Mouse (Mus musculus) cerebellum, postnatal 25 days (tissue): Measurements from ENCODE around the gene Tspo2.
A peak's percentile ranks its signal among the peaks of the same experiment; 100 is the strongest.

Experiments
- DNase-seq, 2 experiments: peaks; one replicate each; pipeline ENCODE4 v3.0.0; 2021; ENCODE audit warnings: mixed read lengths in 2 of 2

Gene Tspo2

DNA sequence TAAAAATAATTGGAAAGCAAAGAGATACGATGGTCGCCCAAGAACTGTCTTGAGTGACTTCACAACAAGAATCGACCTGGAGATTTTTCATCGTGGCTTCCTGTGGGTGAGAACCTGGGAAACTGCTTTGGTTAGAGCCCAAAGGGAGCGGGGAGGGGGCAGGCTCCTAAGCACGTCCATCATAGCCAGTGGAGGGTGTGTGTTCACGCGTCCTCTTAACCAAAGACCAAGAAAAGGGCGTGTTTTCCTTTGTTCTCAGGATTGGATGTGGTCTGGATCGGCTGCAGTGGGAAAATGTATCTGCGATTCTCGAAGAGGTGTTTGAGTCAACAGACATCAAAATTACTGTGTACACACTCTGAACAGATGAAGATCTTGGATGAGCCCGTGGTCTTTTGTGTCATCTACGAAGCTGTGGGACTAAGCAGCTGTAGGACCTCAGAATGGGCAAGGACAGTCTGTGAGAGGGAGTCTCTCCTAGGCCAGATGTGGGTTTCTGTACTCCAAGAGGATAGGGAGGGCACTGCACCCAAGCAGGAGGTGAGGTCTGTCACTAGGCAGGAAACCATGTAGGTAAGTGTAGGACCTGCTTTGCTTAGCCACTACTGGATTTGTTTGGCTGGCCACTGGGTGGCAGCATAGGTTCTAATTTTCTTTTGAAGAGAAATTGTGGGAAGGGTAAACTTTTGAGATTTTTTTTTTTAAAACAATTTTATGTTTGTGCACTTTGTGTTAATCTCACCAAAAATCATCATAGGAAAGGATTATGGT is 34.7 kb downstream of the Tspo2 start:
- DNase-seq, result peak; percentile 70 to 80

DNA sequence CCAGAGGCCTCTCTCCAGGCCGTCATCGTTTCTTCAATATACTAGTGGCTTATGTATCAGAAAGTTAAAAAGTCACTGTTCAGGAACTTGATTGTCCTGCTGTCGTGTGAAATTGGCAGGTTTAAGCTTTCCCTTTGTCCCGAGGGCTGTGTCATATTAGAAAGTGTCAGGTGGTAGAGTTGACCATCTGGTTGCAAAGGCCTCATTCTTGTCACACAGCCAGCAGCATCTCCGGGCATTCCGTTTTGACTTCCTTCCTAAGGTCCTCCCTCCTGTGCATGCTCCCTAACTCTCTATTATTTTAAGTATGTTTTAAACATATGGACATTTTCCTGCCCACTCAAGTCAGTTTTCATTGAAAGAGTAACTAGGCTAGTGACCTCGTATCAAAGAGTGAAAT is 35.3 kb downstream of the Tspo2 start:
- peak; percentile 71 to 83 for DNase-seq

DNA sequence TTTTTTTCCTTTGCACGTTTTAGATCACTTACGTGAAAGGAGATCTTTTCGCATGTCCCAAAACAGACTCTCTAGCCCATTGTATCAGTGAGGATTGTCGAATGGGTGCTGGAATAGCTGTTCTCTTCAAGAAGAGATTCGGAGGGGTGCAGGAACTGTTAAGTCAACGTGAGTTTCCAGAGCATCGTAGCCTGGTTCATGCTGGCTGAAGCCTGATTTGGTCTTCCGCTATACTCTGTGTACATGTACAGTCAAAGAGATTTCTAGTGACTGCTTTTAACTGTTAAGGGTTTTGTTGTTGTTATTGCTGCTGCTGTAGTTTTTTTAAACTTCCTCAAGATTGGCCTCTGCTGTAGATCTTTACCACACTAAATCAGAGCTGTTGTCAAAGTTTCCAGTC is 40.1 kb downstream of the Tspo2 start:
- no peak for DNase-seq

DNA sequence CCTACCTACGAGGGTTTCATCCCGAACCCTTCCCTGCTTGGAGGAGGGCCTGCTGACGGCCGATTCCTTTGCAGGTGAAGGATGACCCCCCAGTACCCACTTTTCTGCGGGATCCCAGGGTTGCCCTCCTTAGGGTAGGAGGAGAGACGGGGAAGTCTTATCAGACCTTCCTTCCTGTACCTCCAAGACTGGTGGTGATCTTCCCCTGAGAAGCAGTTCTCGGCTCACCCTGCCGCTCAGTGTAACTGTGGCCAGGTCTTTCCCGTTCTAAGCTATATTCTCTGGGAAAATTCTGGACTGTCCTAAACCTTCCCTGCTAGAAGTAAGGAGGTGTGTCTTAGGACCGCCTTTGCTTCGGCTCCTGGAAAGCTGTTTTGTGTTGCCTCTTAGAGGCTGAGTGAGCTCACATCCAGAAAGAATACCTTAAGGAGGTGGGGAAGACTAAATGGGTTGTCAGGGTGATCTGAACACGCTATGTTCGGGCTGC is 41.0 kb downstream of the Tspo2 start:
- no peak for DNase-seq

DNA sequence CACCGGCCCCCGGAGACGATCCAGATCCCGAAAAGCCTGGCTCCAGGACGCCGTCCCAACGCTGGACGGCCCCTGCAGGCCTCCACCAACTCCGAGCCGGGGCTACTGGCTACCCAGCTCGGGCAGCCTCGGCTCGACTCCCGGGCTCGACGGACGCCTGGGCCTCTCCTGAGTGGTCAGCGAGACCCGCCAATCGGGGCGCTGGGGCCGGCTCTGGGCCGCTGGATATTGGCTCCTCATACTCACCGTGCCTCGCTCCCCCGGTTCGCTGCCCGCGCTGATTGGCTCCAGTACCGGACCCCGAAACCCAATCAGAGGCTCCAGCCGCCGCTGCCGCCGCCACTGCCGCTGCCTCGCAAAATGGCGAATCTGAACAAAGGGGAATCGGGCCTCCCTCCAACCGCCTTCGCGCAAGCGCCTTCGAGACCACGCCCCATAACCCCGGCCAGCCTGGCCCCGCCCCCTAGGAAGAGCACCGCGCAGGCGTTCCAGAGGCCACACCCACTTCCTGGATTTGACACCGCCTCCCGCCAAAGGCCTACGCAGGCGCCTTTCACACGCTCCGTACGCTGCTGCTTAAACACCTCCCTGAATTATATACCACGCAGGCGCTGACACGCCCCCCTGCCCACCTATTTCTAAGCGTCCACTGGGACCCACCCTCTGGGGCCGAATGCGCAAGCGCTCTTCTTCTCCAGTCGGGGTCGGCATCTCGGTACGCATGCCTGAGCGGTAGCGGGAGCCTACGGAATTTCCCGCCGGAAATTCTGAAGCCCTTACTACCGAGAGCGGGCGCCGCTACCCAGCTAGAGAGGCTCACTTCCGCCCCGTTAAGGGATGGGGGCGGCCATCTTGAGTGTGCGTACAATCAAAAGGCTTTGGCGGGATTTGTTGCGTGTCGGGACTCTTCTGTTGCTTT is 41.7 kb downstream of the Tspo2 start, which contains the start of the genes Nfya and Oard1:
TSS of gene Nfya (minus strand) at position 527 of the 919 bp plus-strand sequence.
TSS of gene Oard1 (plus strand) at position 635 of the 919 bp plus-strand sequence.
- peak; percentile 100 for DNase-seq

DNA sequence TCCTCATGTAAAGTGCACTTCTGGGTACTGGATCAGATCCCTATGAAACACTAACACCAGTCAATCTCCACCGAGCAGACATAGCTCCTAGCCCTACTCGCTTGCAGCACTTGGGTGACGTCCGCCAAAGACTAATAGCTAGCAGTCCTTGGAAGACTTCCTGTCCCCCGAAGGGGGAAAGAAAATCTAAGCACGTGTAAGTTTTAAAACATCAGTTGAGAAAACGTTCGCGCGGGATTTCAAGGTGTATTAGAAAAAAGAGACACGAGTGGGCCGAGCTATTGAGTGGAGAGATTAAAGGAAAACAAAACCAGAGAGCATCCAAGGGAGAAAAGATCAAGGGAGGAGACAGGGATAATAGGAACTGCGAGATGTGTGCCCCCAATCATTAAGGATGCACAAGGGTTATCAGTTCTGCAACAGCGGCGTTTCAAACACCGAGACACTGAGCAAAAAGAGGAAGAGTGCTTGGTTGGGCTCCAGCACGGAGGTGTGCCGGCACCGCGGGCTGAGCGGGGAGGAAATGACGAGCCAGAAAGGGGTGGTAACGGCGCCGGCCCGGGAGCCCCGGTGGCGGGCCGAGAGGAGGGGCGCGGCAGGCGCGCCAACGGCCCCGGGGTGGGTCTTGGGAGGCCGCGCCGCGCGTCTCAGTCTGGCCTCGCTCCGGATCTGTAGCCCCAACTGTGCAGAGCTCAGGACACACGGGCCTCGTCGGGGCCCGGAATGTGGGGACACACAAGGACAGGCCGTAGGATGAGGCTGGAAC is 42.6 kb downstream of the Tspo2 start:
- peak; percentile 82 to 85 for DNase-seq

DNA sequence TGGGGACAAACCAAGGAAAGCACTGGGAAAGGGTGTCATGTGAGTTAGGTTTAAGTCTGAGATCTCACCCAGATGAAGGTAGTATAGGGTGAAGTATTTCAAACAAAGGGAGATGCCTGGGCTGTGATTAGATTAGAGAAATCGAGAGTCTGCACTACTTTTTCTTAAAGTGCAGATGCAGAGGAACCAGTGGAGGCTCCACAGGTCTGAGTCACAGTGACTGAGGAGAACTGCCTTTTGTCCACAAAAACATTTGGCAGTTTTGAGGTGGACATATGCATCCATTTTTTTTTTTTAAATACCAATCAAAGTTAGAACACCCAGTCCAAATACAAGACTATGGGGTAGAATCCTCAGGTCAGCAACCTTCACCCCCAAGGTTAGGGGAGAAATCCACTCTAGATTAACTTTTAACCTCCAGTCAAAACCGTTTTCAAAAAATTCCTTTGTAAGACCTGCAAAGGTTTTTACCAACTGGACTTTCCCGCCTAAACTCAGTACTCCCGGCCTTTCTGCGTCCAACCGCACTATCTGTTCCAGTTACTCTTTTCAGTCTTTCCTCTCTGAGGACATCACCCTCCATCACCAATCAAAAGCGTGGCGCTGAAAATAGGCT is 43.3 kb downstream of the Tspo2 start:
- DNase-seq, result no peak

DNA sequence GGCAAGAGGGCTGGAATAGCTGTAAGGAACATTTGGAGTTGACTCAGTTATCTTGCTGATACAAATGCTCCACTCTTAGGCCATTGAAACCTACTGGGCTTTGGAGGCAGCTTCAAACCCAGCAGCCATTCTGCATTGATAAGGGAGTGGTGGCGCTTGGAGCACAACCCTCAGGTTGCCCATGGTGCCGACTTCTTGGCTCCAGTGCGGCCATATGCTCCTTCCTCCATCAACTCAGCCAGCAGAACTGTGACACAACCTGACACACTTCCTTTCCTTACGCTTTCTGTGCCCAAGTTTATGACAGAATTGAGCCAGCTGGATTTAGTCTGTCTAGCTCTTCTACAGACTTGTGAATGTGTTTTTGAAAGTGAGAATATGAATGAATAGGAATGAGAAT is 44.2 kb downstream of the Tspo2 start:
- peak; percentile 48 to 58 for DNase-seq

DNA sequence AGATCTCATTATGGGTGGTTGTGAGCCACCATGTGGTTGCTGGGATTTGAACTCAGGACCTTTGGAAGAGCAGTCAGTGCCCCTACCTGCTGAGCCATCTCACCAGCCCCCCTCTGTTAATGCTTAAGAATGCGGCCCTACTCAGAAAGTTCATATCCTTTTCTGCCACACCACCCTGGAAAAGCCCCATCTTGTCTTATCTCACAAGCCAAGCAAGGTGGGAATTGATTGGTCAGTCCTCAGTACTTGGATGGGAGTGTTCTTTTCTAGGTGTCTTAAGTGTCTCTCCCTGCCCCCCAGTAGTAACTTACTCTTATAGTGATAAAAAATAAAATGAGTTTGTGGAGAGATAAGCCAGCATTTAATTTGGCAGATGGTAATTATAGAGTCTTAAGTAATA is 46.6 kb downstream of the Tspo2 start:
- no peak for DNase-seq

DNA sequence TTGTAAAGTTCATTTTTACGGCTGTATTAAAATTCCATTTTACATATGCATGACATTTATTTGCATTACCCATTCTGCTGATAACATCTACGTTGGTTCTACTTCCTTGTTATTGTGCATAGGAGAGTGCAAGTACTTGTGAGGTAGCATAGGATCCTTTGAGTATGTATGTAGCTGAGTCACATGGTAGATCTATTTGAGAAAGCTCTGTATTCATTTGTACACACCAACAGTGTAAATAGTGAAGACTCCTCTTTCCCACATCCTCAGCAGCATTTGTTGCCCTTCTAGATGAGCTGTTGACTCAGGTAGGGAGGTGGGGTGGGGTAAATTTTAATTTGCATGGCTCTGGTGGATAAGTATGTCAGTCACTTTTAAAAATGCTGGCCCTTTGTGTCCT is 47.5 kb downstream of the Tspo2 start:
- no peak for DNase-seq

DNA sequence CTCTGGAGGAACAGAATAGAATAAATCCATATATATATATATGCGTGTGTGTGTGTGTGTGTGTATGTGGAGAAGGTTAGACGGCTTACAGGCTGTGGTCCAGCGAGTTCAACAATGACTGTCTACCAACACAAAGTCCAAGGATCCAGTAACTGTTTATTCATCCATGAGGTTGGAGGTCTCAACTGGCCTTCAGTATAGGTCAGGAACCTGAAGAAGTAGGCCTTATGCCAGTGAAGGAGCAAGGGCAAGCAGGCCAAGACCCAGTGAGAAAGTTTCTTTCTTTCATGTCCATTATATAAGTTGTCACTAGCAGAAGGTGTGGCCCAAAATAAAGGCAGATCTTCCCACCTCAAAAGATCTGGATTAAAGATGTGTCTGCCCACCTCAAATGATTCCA is 48.6 kb downstream of the Tspo2 start:
- DNase-seq, result no peak

DNA sequence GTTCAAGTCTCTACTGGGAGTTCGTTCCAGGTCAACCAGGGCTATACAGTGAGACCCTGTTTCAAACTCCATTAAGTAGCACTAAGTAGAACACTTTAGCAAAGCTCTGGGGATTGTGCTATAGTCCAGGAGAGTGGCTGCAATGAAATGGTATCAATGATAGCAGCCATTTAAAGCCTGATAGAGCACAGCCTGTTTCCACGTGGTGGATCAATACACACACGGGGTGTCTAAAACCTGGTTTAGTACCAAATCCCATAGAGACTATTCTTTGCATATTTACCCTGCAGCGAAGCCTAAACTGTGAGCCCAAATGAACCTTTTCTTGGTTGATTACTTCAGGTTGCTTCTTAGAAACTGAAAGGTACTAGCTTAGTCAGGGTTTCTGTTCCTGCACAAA is 49.6 kb downstream of the Tspo2 start:
- no peak for DNase-seq
